9 mouse cellular contexts compared by ENCODE assay signal in genomic region chr9:57432480-57432879, GRCm38 (mm10). TPM values are rescaled to one million over a fixed set of nuclear protein-coding genes. Genes with fewer than 3 reads are reported as not detected.
DNase-seq lines count a peak whose midpoint lies in the region; ATAC-seq and TF ChIP-seq lines count a peak whose summit lies in the region.
"Had no signal": no experiment of that assay in that cellular context is flagged by ENCODE, and none has a peak within 500 bp of the region (broad histone marks: within the 10 kb centered on the region; RNA-seq: fewer than 3 reads in every experiment).

No protein-coding gene starts in this region.

- TF ChIP-seq CTCF in intestine, postnatal 0 days (IDR thresholded peaks at IDR 0.05; ENCODE audit: low read depth), result no peak

- peaks cover 3% of the 10 kb centered on the region; the same call in 1 of the 2 replicates for H3K27me3 ChIP-seq in heart, embryonic 10.5 days (ENCODE audit: insufficient read depth, poor library complexity, severe bottlenecking)
- H3K27me3 ChIP-seq in kidney, embryonic 16.5 days (ENCODE audit: insufficient read depth, low read length), result no peaks in the 10 kb centered on the region
- H3K27me3 ChIP-seq in embryonic facial prominence, embryonic 10.5 days (replicated peaks; ENCODE audit: low read depth, poor library complexity, severe bottlenecking), result no peaks in the 10 kb centered on the region
- H3K27me3 ChIP-seq in intestine, postnatal 0 days (replicated peaks; ENCODE audit: control insufficient read depth, insufficient read depth, low read length), result no peaks in the 10 kb centered on the region

- H3K4me3 ChIP-seq in heart, embryonic 10.5 days, result no peak overlapping the region
- no peak overlapping the region for H3K4me3 ChIP-seq in kidney, embryonic 16.5 days (ENCODE audit: low read length)
- no peak overlapping the region for H3K4me3 ChIP-seq in embryonic facial prominence, embryonic 10.5 days
- H3K4me3 ChIP-seq in intestine, postnatal 0 days (ENCODE audit: low read depth, low read length), result no peak overlapping the region

- H3K36me3 ChIP-seq in heart, embryonic 10.5 days, result no peaks in the 10 kb centered on the region
- H3K36me3 ChIP-seq in kidney, embryonic 16.5 days (ENCODE audit: insufficient read depth, low read length), result no peaks in the 10 kb centered on the region
- no peaks in the 10 kb centered on the region for H3K36me3 ChIP-seq in embryonic facial prominence, embryonic 10.5 days (replicated peaks)
- peaks cover 7% of the 10 kb centered on the region; the same call in 1 of the 2 replicates for H3K36me3 ChIP-seq in intestine, postnatal 0 days (ENCODE audit: control insufficient read depth, insufficient read depth)

- DNase-seq in heart, embryonic 10.5 days (ENCODE audit: low spot score), result no peak
- no peak for DNase-seq in heart, adult 8-10 months (ENCODE audit: low spot score)
- no peak for DNase-seq in kidney, postnatal 10 days
- no peak for DNase-seq in embryonic facial prominence, embryonic 10.5 days (ENCODE audit: low spot score)
- DNase-seq in Muller cell, postnatal 12 days (ENCODE audit: inconsistent ontology term), result no peak
- DNase-seq in cerebellum, postnatal 25 days, result no peak
- DNase-seq: adrenal gland, adult 2 months had no signal

- H3K9ac ChIP-seq in kidney, embryonic 16.5 days (replicated peaks; ENCODE audit: low read length), result peak overlapping the region; percentile 37; the same call in 1 of the 2 replicates
- H3K9ac ChIP-seq in intestine, postnatal 0 days (ENCODE audit: low read depth, low read length), result no peak overlapping the region

- peaks cover 53% of the 10 kb centered on the region for H3K4me1 ChIP-seq in heart, embryonic 10.5 days
- H3K4me1 ChIP-seq in kidney, embryonic 16.5 days (ENCODE audit: insufficient read depth, low read length), result peaks cover 56% of the 10 kb centered on the region
- H3K4me1 ChIP-seq in embryonic facial prominence, embryonic 10.5 days, result peaks cover 38% of the 10 kb centered on the region
- peaks cover 23% of the 10 kb centered on the region for H3K4me1 ChIP-seq in intestine, postnatal 0 days (replicated peaks; ENCODE audit: control insufficient read depth, insufficient read depth, low read length)

- no peak for ATAC-seq in kidney, embryonic 16.5 days (ENCODE audit: low FRiP score, low TSS enrichment)
- no peak for ATAC-seq in intestine, postnatal 0 days

- H3K4me2 ChIP-seq in kidney, embryonic 16.5 days (replicated peaks; ENCODE audit: low read depth, low read length), result no peak overlapping the region
- H3K4me2 ChIP-seq in intestine, postnatal 0 days (replicated peaks; ENCODE audit: low read depth), result no peak overlapping the region

- no peaks in the 10 kb centered on the region for H3K9me3 ChIP-seq in heart, embryonic 10.5 days
- no peaks in the 10 kb centered on the region for H3K9me3 ChIP-seq in kidney, embryonic 16.5 days (ENCODE audit: low read length)
- no peaks in the 10 kb centered on the region for H3K9me3 ChIP-seq in embryonic facial prominence, embryonic 10.5 days
- no peaks in the 10 kb centered on the region for H3K9me3 ChIP-seq in intestine, postnatal 0 days (ENCODE audit: control insufficient read depth)

- H3K27ac ChIP-seq in heart, embryonic 10.5 days, result peak overlapping the region; percentile 81
- H3K27ac ChIP-seq in kidney, embryonic 16.5 days (ENCODE audit: low read length), result peak overlapping the region; percentile 87
- 0 out of 2 replicates have a peak overlapping the region, but pooled peaks have one; percentile 58 for H3K27ac ChIP-seq in embryonic facial prominence, embryonic 10.5 days (replicated peaks)
- peak overlapping the region; percentile 64 for H3K27ac ChIP-seq in intestine, postnatal 0 days (ENCODE audit: low read depth, low read length)

- WGBS in heart, embryonic 10.5 days, result 90% methylated on average over 3 of the region's 3 CpGs
- WGBS in kidney, embryonic 16.5 days, result 85% methylated on average over 3 of the region's 3 CpGs
- WGBS in embryonic facial prominence, embryonic 10.5 days, result 86% methylated on average over 3 of the region's 3 CpGs
- 95% methylated on average over 3 of the region's 3 CpGs for WGBS in intestine, postnatal 0 days

RNA-seq across cellular contexts. Expression of gene Ppcdc, which starts 7.4 kb away (rescaled TPM):
- polyA plus RNA-seq in heart, embryonic 10.5 days (2016; fragmentation: Nextera tagmentation; extraction: Ambion mirVana), result 21.3 and 21.5 TPM in 2 replicates
- 10 to 100 TPM in 2 of 4 experiments, 1 to 10 TPM in 2; 7.0 to 18.5 (median 9.7) TPM for total RNA-seq in heart, adult 8-10 months (2022)
- polyA plus RNA-seq in kidney, embryonic 16.5 days (2015; fragmentation: Nextera tagmentation; extraction: Ambion mirVana), result 29.7 and 30.5 TPM in 2 replicates
- 20.8 and 25.4 TPM in 2 replicates for polyA plus RNA-seq in embryonic facial prominence, embryonic 10.5 days (2016; fragmentation: Nextera tagmentation; extraction: Ambion mirVana)
- 17.3 and 18.8 TPM in 2 replicates for polyA plus RNA-seq in intestine, postnatal 0 days (2015; fragmentation: Nextera tagmentation; extraction: Ambion mirVana)

RNA-seq across cellular contexts. Expression of gene Scamp5, which starts 35.4 kb away (rescaled TPM):
- polyA plus RNA-seq in heart, embryonic 10.5 days (2016; fragmentation: Nextera tagmentation; extraction: Ambion mirVana), result 11.3 and 11.4 TPM in 2 replicates
- total RNA-seq in heart, adult 8-10 months (2022), result 1 to 10 TPM; 4.1 to 7.3 (median 6.5) TPM
- 17.7 and 20.2 TPM in 2 replicates for polyA plus RNA-seq in kidney, embryonic 16.5 days (2015; fragmentation: Nextera tagmentation; extraction: Ambion mirVana)
- polyA plus RNA-seq in embryonic facial prominence, embryonic 10.5 days (2016; fragmentation: Nextera tagmentation; extraction: Ambion mirVana), result 9.3 and 9.6 TPM in 2 replicates
- polyA plus RNA-seq in intestine, postnatal 0 days (2015; fragmentation: Nextera tagmentation; extraction: Ambion mirVana), result 15.9 and 16.8 TPM in 2 replicates
